Mouse (Mus musculus): ENCODE results near the gene Zfp850.
"Not testable (repeated sequence)": the region's sequence is repeated elsewhere in the genome, so short reads cannot be mapped to it uniquely, and the experiment has no call there.

The Zfp850 gene

DNA sequence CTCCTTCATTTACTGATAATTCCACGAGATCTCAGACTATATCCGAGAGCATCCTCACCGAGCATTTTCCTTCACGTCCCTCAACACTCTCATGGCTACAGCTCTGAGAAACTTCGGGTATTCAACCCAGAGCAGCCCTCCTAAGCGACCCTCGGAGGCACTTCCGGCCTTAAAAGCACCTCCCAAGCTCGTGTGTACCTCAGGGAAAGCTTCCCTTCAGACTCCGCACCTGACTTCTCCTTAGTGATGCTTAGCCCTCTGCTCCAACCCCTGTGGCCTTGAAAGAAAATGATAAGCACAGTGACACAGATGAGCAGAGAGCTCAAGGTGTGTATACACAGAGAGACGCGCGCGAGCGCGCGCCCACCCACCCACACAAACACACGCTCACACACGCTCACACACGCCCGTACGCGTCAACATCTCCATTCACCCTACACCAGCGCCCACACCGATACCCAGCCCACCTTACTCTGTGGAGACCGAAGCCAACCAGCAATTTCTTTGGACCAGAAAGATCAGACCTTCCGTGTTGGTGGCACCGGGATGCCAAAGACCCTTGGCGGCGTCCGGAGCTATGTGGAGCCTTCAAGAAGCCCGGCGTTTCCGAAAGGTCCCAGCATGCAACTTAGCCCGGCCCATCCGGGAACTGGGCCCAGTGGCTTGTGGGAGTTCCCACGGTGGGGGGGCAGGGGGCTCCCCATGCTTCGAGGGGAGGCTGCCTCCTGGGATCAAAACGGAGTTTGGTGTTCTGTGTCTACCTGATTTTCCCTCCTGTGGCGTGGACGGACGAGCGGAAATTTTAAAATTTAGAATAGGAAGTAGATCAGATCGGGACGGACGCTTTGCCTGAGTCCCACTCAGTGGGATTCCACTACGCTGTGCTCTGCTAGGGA, at the start of gene Zfp850:
TSS of gene Zfp850 (minus strand) at position 567 of the 896 bp plus-strand sequence.
- DNase-seq (ENCODE audit: low spot score): peak; percentile 77

DNA sequence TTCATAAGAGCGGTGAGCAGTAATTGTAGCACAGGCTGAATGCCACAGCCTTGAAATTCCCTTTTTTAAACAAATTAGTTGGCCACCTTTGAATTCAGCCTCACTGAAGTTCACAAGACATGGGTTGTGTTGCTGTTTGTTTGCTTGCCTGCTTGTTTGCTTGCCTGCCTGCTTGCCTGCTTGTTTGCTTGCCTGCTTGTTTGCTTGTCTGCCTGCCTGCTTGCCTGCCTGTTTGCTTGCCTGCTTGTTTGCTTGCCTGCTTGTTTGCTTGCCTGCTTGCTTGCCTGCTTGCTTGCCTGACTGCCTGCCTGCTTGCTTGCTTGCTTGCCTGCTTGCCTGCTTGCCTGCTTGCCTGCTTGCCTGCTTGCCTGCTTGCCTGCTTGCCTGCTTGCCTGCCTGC, 46.1 kb upstream of the Zfp850 start:
- no peak for DNase-seq (ENCODE audit: low spot score)

- no peak for DNase-seq (ENCODE audit: low spot score)
Observed at GRCm38 (mm10) chr7:28053046-28053930, 39.4 kb upstream of the Zfp850 start.

DNA sequence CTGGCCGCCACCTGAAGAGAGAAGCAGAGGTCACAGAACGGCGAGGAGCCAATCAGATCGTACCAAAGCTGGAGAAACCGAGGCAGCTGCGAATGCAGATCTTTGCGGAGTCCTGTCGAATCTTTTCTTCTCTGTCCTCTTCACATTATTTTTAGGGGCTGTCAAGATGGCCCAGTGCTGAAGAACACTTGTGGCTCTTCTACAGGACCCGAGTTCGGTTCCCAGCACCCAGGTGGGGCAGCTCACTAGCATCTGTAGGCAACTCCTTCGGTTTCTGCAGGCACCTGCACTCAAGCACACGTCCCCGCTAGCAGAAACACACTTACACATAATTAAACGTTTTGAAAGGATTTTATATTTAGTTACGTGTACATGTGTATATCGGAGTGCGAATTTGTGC, 36.7 kb upstream of the Zfp850 start:
- no peak for DNase-seq (ENCODE audit: low spot score)

- DNase-seq (ENCODE audit: low spot score): peak; percentile 97
Observed at GRCm38 (mm10) chr7:28049476-28050409, 35.8 kb upstream of the Zfp850 start, which contains the start of gene Psmc4. Gene Psmc4, minus strand, starts transcription at chr7:28050101.

DNA sequence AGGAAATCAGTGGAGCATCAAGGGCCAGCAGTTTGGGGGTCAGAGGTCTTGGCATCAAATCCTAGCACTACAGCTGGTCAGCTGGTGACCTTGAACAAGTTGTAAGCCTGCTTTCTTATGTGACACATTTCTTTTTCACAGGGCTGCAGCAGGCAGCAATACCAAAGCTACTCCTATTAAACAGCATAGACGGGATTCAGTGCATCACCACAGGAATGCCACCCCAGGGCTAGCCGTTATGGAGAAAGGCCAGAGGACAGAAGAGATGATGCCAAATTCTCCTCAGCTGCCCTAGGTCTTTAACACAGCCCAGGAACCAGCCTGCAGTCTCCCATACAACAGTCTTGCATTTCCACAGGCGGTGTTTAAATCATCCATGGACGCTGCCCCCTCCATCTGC, 30.6 kb upstream of the Zfp850 start:
- no peak for DNase-seq (ENCODE audit: low spot score)

GRCm38 (mm10) chr7:28014445-28014810, 513 bp upstream of the Zfp850 start:
- DNase-seq (ENCODE audit: low spot score): no peak

GRCm38 (mm10) chr7:28010271-28010670, 3.6 kb downstream of the Zfp850 start:
- no peak for DNase-seq (ENCODE audit: low spot score)

DNA sequence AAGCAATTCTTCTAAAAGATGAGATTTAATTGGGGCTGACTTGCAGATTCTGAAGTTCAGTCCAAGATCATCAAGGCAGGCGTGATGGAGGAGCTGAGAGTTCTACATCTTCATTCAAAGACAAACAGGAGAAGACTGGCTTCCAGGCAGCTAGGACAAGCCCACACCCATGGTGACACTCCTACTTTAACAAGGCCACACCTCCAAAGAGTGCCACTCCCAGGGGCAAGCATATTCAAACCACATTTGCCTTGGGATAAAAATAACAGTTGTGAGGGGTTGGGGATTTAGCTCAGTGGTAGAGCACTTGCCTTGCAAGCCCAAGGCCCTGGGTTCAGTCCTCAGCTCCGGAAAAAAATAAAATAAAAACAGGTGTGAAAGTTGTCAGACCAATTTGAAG, 31.7 kb downstream of the Zfp850 start:
- no peak for DNase-seq (ENCODE audit: low spot score)

- peak; percentile 66 for DNase-seq (ENCODE audit: low spot score)
Observed at GRCm38 (mm10) chr7:27978683-27979528, 35.0 kb downstream of the Zfp850 start, which contains the start of gene Zfp780b. Gene Zfp780b, minus strand, starts transcription at chr7:27979171.

- not testable (repeated sequence) for DNase-seq (ENCODE audit: low spot score)
Observed at GRCm38 (mm10) chr7:27949451-27949850, 64.5 kb downstream of the Zfp850 start.

GRCm38 (mm10) chr7:27941869-27942268, 72.0 kb downstream of the Zfp850 start:
- DNase-seq (ENCODE audit: low spot score): not testable (repeated sequence)
